Mouse (Mus musculus) kidney, postnatal 4 days (tissue): Measurements from ENCODE around the gene Srbd1.

Experiments
- DNase-seq, 2 experiments: peaks; one replicate each; pipeline ENCODE4 v3.0.0; 2021; ENCODE audit warnings: mixed read lengths in 2 of 2

Gene Srbd1

GRCm38 (mm10) chr17:85978876-85979275, 166.1 kb downstream of the Srbd1 start:
- DNase-seq, result peak; percentile 18 to 23

DNA sequence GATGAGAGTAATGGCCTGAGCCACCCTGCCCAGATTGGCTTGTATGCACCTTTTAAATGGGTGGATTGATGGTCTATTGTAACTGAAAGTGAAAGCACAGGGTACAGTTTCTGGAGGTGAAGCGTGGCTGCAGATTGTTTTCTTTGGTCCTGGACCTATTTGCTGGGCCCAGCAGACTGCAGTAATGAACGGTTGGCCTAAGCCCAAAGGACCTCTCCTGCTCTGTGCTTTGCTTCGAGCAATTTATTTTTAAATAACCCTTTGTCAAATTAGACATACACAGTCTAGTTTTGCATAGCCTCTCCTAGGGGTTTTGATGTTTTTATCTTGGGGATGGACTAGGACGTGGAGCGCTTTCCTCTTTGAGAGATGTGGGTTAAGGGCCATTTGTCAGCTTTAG, 169.9 kb downstream of the Srbd1 start:
- DNase-seq, result no peak

GRCm38 (mm10) chr17:85974591-85974990, 170.4 kb downstream of the Srbd1 start:
- DNase-seq, result no peak

GRCm38 (mm10) chr17:85971120-85971519, 173.9 kb downstream of the Srbd1 start:
- no peak for DNase-seq

DNA sequence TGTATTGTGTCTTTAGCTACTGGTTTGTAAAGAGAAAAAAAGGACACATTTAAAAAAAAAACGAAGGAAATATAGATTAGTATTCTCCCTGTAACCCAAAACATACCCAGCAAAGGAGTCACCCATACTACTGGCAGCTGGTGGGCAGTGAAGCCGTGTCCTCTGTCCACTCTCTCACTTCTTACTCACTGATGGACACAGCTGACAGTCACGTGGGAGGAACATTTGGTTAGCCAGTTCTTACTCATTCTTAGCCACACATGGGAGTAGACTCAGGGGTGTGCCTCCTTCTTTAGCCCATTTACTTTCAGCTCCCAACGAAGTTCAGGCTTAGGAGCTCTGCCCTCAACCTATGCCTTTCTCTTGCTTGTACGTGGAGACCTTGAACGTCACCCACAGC, 183.3 kb downstream of the Srbd1 start:
- no peak for DNase-seq

- no peak for DNase-seq
Observed at GRCm38 (mm10) chr17:85951771-85952170, 193.2 kb downstream of the Srbd1 start.

DNA sequence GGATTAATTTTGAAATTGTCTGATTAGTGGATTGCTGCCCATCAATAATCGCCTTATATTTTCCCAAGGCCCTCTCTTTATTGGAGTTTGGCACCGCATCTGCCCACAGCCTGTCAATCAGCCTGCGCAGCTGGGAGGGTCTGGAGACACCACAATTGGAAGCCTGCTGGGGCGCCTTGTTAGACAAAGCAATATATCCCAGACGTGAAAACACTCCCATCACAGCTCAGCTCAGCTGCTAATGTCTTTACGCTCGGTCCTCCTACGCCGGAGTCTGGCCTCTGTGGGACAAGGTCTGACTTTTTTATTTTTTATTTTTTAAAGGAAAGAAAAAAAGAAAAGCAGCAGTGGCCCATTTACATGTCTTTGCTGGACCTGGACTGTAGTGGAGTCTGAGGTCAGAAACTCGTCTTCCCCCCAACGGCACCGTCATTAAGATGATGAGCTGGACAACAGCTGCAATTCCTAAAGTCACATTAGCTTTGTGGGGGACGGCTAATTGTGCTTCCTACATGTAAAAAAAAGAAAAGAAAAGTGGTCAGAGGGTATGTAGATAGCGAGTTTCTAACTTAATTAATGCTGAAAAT, 195.0 kb downstream of the Srbd1 start:
- peak; percentile 41 to 57 for DNase-seq

DNA sequence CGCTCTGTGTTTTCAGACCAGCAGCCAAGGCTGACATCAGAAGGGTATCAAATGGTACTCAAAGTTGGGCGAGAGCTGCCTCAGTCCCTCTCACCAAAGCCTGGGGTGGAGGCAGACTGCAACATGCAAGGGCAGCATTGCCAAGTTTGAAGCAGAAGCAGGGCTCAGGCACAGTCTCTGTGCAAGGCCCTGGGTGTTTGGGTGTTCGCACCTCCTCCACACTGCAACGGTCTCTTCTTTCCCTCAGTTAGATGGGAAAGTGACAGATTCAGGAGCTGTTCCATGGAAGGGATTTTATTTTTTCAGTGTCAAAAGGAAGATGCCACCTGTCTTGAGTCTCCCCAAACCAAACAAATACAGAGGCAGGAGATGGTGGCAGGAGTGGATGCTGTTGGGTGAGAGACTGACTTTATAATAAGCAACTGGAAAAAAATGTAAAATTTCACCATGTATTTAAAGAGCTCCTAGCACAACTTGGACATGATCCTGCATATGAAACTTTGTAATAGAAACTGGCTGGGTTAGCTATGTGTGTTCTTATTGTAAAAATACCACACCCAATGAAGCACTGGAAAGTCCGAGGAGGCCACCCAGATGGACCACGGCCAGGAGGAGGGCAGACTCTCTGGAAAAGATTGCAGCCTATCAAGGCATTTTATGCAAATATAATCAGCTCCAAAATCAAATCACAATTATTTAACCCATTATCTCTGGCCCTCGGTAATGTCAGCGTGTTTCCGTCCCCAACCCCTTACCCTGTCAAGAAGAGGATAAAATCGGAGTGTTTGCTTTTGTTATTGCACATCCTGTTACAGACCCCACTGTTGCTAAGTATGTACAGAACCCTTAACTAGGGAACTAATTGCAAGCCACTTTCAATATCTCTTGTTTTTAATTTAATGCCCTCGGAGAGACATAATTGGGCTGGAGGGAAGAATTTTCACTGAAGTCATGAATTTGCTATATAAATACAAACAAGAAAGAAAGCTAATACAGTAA, 195.8 kb downstream of the Srbd1 start:
- peak; percentile 47 to 60 for DNase-seq

- no peak for DNase-seq
Observed at GRCm38 (mm10) chr17:85944726-85945125, 200.2 kb downstream of the Srbd1 start.

- DNase-seq, result no peak
Observed at GRCm38 (mm10) chr17:85943994-85944640, 200.9 kb downstream of the Srbd1 start.

DNA sequence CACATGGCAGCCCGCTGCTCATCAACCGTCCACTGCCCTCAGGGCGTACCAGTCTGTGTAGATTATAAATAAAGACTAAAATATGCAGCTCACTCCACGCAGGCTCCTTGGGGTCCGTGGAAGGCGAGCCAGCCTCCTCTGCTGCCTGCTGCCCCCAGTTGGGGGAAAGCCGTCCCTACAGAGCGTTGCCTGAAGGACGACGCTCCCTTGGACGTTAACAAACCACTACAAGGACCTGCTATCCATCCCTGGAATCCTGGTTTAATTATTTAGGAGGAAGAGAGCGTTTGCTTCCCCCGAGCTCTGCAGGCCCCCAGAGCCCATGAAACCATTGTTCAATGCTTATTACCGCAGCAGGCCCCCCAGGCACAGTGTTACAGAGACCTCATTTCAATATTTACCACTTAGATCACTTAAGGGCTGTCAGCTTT, 201.4 kb downstream of the Srbd1 start:
- DNase-seq, result peak; percentile 10 to 18

DNA sequence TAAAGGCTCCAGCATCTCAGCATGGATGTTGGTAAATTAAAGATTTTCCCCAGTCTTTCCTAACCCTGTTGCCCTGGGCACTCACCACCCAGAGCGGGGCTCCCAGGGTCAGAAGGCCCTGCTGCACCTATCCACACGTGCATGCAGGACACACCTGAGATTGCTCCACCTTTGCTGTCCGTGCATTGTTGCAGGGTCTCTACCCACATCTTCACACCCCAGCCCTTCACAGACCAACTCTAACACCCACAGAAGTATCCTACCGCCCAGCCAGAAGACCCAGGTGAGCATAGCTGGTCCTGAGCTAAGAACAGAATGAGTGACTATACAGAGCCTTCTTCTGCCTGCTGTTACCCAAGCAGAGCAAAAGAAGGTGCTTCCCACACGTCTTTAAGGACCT, 201.9 kb downstream of the Srbd1 start:
- DNase-seq, result no peak

DNA sequence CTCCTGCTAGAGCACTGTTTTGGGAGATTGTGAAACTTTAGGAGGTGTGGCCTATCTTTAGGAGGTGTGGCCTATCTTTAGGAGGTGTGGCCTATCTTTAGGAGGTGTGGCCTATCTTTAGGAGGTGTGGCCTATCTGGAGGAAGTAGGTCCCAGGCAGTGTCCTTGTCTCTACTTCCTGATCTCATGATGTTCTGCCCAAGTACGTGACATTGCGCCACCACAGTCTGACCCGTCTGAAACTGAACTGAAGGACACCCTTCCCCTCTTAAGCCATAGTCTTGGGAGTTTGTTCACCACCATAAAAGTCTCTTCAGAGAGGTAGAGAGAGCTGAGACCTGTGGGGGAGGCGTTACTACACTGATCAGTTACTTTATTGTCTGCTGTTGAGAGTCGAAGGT, 202.9 kb downstream of the Srbd1 start:
- DNase-seq, result no peak

DNA sequence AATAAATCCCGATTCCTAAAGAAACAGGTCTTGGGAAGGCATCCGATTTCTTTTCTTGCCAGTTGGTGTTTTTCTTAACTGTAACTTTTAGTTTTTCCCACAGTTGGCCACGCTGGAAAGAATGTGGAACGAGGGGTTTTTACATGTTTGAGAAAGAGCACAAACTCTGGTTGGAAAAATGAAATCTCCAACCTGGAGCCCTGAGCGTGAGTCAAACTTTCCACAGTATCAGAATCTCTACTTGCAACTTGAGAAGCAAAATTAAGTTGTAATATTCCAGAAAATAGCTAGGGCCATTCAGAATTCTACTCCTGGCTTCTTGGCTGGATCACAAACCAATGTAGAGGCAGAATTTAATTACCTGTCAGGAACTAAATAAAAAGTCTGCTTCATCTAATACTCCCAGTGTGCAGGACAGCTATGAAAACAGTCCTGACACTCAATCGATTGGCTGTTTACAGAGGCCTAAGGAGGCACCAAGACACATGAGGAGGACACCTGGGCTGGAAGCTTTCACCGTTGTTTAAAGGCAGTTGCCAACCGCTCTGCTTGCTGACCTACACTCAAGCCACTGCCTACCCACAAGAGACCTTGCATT, 203.7 kb downstream of the Srbd1 start:
- no peak for DNase-seq

DNA sequence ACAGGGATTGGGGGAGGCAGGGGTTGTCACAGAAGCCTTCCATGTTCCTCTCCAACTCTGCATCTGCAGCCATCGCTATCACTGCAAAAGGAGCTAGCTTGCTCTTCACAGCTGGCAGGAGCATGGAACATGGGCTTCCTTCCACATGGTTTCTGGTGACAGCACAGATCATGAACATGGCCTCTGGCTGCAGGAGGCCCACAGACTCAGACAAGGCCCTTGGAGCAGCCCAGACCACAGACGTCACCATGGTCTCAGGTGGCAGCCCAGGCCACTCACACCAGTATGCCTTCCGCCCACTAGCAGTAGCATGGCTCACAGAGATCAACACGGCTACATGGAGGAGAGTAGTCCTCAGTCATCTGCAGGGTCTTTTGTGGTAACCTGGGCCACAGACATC, 207.8 kb downstream of the Srbd1 start:
- DNase-seq, result no peak

DNA sequence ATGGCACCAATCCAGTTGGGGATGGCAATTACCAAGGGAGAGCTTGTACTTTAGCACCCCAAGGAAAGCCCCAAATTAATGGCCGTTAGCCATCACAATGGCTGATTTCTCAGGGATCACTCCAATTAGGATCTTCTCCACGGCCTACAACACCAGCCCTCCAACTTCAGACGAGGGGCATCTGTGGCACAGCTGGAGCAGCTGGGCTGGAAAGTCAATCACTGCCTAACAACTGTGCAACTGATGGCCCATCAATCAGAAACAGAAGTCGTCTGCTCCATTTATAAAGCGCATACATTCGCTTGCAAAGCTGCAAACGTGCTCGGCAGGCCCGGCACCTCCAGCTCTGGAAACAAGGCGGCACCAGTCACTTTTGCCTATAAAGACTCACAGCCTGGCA, 209.7 kb downstream of the Srbd1 start:
- DNase-seq, result no peak
